Mouse (Mus musculus): Measurements from ENCODE around the gene Ppil1. TPM values are rescaled to one million over a fixed set of nuclear protein-coding genes. Genes with fewer than 3 reads are reported as not detected.

The Ppil1 gene
- polyA plus RNA-seq, 1 experiment from 2014 or later = 59.1 TPM

- Histone ChIP-seq H3K4me3 (ENCODE audit: low read depth, low read length) (no peak overlapping the region), H3K36me3 (ENCODE audit: control insufficient read depth, insufficient read depth) (peaks cover 8% of the 10 kb centered on the region; the same call in 1 of the 2 replicates), H3K4me1 (replicated peaks; ENCODE audit: control insufficient read depth, insufficient read depth, low read length) (no peaks in the 10 kb centered on the region), H3K27me3 (replicated peaks; ENCODE audit: control insufficient read depth, insufficient read depth, low read length) (no peaks in the 10 kb centered on the region), H3K9ac (ENCODE audit: low read depth, low read length) (no peak overlapping the region), H3K9me3 (ENCODE audit: control insufficient read depth) (no peaks in the 10 kb centered on the region), H3K4me2 (replicated peaks; ENCODE audit: low read depth) (no peak overlapping the region), H3K27ac (ENCODE audit: low read depth, low read length) (no peak overlapping the region)
- no peak for TF ChIP-seq CTCF (IDR thresholded peaks at IDR 0.05; ENCODE audit: low read depth)
- WGBS = 31% methylated on average over 7 of the region's 7 CpGs
- no peak for ATAC-seq
Measured at GRCm38 (mm10) chr17:29245725-29246124, 18.3 kb downstream of the Ppil1 start.

- no peak for TF ChIP-seq CTCF (IDR thresholded peaks at IDR 0.05; ENCODE audit: low read depth)
- Histone ChIP-seq H3K4me1 (replicated peaks; ENCODE audit: control insufficient read depth, insufficient read depth, low read length) (no peaks in the 10 kb centered on the region), H3K27me3 (replicated peaks; ENCODE audit: control insufficient read depth, insufficient read depth, low read length) (no peaks in the 10 kb centered on the region), H3K27ac (ENCODE audit: low read depth, low read length) (no peak overlapping the region), H3K9me3 (ENCODE audit: control insufficient read depth) (no peaks in the 10 kb centered on the region), H3K4me3 (ENCODE audit: low read depth, low read length) (no peak overlapping the region), H3K4me2 (replicated peaks; ENCODE audit: low read depth) (no peak overlapping the region), H3K9ac (ENCODE audit: low read depth, low read length) (no peak overlapping the region), H3K36me3 (ENCODE audit: control insufficient read depth, insufficient read depth) (peaks cover 2% of the 10 kb centered on the region; the same call in 1 of the 2 replicates)
- ATAC-seq = no peak
- 50% methylated on average over 12 of the region's 12 CpGs for WGBS
Measured at GRCm38 (mm10) chr17:29244912-29245311, 19.1 kb downstream of the Ppil1 start.

- Histone ChIP-seq H3K36me3 (ENCODE audit: control insufficient read depth, insufficient read depth) (no peaks in the 10 kb centered on the region), H3K4me2 (replicated peaks; ENCODE audit: low read depth) (peak overlapping the region; percentile 99), H3K4me1 (replicated peaks; ENCODE audit: control insufficient read depth, insufficient read depth, low read length) (no peaks in the 10 kb centered on the region), H3K4me3 (ENCODE audit: low read depth, low read length) (peak overlapping the region; percentile 53), H3K27ac (ENCODE audit: low read depth, low read length) (no peak overlapping the region), H3K27me3 (replicated peaks; ENCODE audit: control insufficient read depth, insufficient read depth, low read length) (peaks cover 26% of the 10 kb centered on the region), H3K9ac (ENCODE audit: low read depth, low read length) (0 out of 2 replicates have a peak overlapping the region, but pooled peaks have one; percentile 34), H3K9me3 (ENCODE audit: control insufficient read depth) (no peaks in the 10 kb centered on the region)
- TF ChIP-seq CTCF (IDR thresholded peaks at IDR 0.05; ENCODE audit: low read depth) = no peak
- WGBS = 9% methylated on average over 23 of the region's 23 CpGs
- ATAC-seq = peak; percentile 20; the same call in 1 of the 2 replicates
Measured at GRCm38 (mm10) chr17:29238421-29238945, 25.5 kb downstream of the Ppil1 start.

- H3K27me3 ChIP-seq (replicated peaks; ENCODE audit: control insufficient read depth, insufficient read depth, low read length) = peaks cover 26% of the 10 kb centered on the region
- peak within 1 kb of the TSS; percentile 99 for H3K4me2 ChIP-seq (replicated peaks; ENCODE audit: low read depth)
- H3K27ac ChIP-seq (ENCODE audit: low read depth, low read length) = no peak within 1 kb of the TSS
- H3K36me3 ChIP-seq (ENCODE audit: control insufficient read depth, insufficient read depth) = no peaks in the 10 kb centered on the region
- peak; percentile 25 for ATAC-seq
- no peaks in the 10 kb centered on the region for H3K4me1 ChIP-seq (replicated peaks; ENCODE audit: control insufficient read depth, insufficient read depth, low read length)
- H3K4me3 ChIP-seq (ENCODE audit: low read depth, low read length) = peak within 1 kb of the TSS; percentile 53
- 0 out of 2 replicates have a peak within 1 kb of the TSS, but pooled peaks have one; percentile 34 for H3K9ac ChIP-seq (ENCODE audit: low read depth, low read length)
- H3K9me3 ChIP-seq (ENCODE audit: control insufficient read depth) = no peaks in the 10 kb centered on the region
- 1% methylated on average over 62 of the region's 73 CpGs for WGBS
- TF ChIP-seq CTCF (IDR thresholded peaks at IDR 0.05; ENCODE audit: low read depth) = no peak
Measured at GRCm38 (mm10) chr17:29237772-29238420, 26.1 kb downstream of the Ppil1 start, which contains the start of gene Cpne5. Gene Cpne5 (minus strand): TSS chr17:29238167.

GRCm38 (mm10) chr17:29237267-29237771 is 26.7 kb downstream of the Ppil1 start:
- Histone ChIP-seq H3K27ac (ENCODE audit: low read depth, low read length) (no peak overlapping the region), H3K27me3 (replicated peaks; ENCODE audit: control insufficient read depth, insufficient read depth, low read length) (peaks cover 26% of the 10 kb centered on the region), H3K4me2 (replicated peaks; ENCODE audit: low read depth) (peak overlapping the region; percentile 99), H3K9me3 (ENCODE audit: control insufficient read depth) (no peaks in the 10 kb centered on the region), H3K36me3 (ENCODE audit: control insufficient read depth, insufficient read depth) (no peaks in the 10 kb centered on the region), H3K9ac (ENCODE audit: low read depth, low read length) (0 out of 2 replicates have a peak overlapping the region, but pooled peaks have one; percentile 34), H3K4me3 (ENCODE audit: low read depth, low read length) (peak overlapping the region; percentile 53), H3K4me1 (replicated peaks; ENCODE audit: control insufficient read depth, insufficient read depth, low read length) (no peaks in the 10 kb centered on the region)
- 2% methylated on average over 32 of the region's 32 CpGs for WGBS
- TF ChIP-seq CTCF (IDR thresholded peaks at IDR 0.05; ENCODE audit: low read depth) = no peak
- ATAC-seq = no peak

GRCm38 (mm10) chr17:29236111-29236510 is 27.9 kb downstream of the Ppil1 start:
- H3K27ac ChIP-seq (ENCODE audit: low read depth, low read length) = no peak overlapping the region
- no peak for ATAC-seq
- H3K36me3 ChIP-seq (ENCODE audit: control insufficient read depth, insufficient read depth) = no peaks in the 10 kb centered on the region
- peaks cover 26% of the 10 kb centered on the region for H3K27me3 ChIP-seq (replicated peaks; ENCODE audit: control insufficient read depth, insufficient read depth, low read length)
- 74% methylated on average over 7 of the region's 7 CpGs for WGBS
- no peak overlapping the region for H3K9ac ChIP-seq (ENCODE audit: low read depth, low read length)
- H3K4me1 ChIP-seq (replicated peaks; ENCODE audit: control insufficient read depth, insufficient read depth, low read length) = no peaks in the 10 kb centered on the region
- H3K4me2 ChIP-seq (replicated peaks; ENCODE audit: low read depth) = no peak overlapping the region
- H3K4me3 ChIP-seq (ENCODE audit: low read depth, low read length) = no peak overlapping the region
- no peaks in the 10 kb centered on the region for H3K9me3 ChIP-seq (ENCODE audit: control insufficient read depth)
- no peak for TF ChIP-seq CTCF (IDR thresholded peaks at IDR 0.05; ENCODE audit: low read depth)
